Mouse (Mus musculus) stomach, postnatal 0 days (tissue): ENCODE results near the gene Mfsd6. TPM values are rescaled to one million over a fixed set of nuclear protein-coding genes. Genes with fewer than 3 reads are reported as not detected.

ENCODE experiments used
- ATAC-seq: fragments of 200-750 bp; cut with Nextera tagmentation; 2 replicates; pipeline ENCODE4 v1.8.0; 2017; ENCODE audit not compliant: low FRiP score, low TSS enrichment
- DNase-seq: peaks from one replicate; pipeline ENCODE4 v3.0.0-alpha.2; 2016; ENCODE audit warnings: low spot score
- H3K27ac ChIP-seq: fragments of 300-500 bp; sonication (generic); replicated peaks from 2 replicates; pipeline ENCODE4 v1.5.1; 2014; ENCODE audit warnings: mild to moderate bottlenecking, control low read depth
- H3K27me3 ChIP-seq: fragments of 300-500 bp; sonication (generic); 2 replicates; pipeline ENCODE4 v1.6.1; 2014; ENCODE audit warnings: low read length; ENCODE audit not compliant: control insufficient read depth, insufficient read depth
- H3K36me3 ChIP-seq: fragments of 300-500 bp; sonication (generic); 2 replicates; pipeline ENCODE4 v1.6.1; 2014; ENCODE audit warnings: low read length, mixed read lengths; ENCODE audit not compliant: control insufficient read depth, insufficient read depth
- H3K4me1 ChIP-seq: fragments of 300-500 bp; sonication (generic); replicated peaks from 2 replicates; pipeline ENCODE4 v1.6.1; 2014; ENCODE audit warnings: antibody characterized with exemption; ENCODE audit not compliant: control insufficient read depth, insufficient read depth
- H3K4me2 ChIP-seq: fragments of 300-500 bp; sonication (generic); replicated peaks from 2 replicates; pipeline ENCODE4 v1.6.1; 2014; ENCODE audit warnings: low read depth, mild to moderate bottlenecking, control low read depth, moderate library complexity
- H3K4me3 ChIP-seq: fragments of 300-500 bp; sonication (generic); 2 replicates; pipeline ENCODE4 v1.5.1; 2014; ENCODE audit warnings: low read depth, low read length, control low read depth
- H3K9ac ChIP-seq: fragments of 300-500 bp; sonication (generic); 2 replicates; pipeline ENCODE4 v1.6.1; 2014; ENCODE audit warnings: mild to moderate bottlenecking, low read length, control low read depth, mixed read lengths
- H3K9me3 ChIP-seq: fragments of 300-500 bp; sonication (generic); 2 replicates; pipeline ENCODE4 v1.6.1; 2016; ENCODE audit warnings: low read length; ENCODE audit not compliant: control insufficient read depth
- CTCF ChIP-seq: IDR thresholded peaks from 2 replicates; pipeline ENCODE4 v1.5.1; 2016; ENCODE audit warnings: antibody characterized with exemption, low read depth, mild to moderate bottlenecking, moderate library complexity
- EP300 ChIP-seq: optimal IDR thresholded peaks from 2 replicates; pipeline ENCODE3; 2016; ENCODE audit warnings: antibody characterized with exemption
- WGBS: fragments of 180-500 bp; shearing (Covaris S2); extraction: QIAGEN DNeasy Blood & Tissue Kit; methylation state at CpG from one replicate; pipeline ENCODE4 v1.1.7; 2014; 5-methylcytosine and 5-hydroxymethylcytosine counted together
- polyA plus RNA-seq: library from polyadenylated mRNA; unstranded; fragments of >200 nt; fragmentation: Nextera tagmentation; extraction: Ambion mirVana; gene quantifications from 2 replicates; pipeline ENCODE4 v1.2.1, GENCODE M21; 2015

The Mfsd6 gene
- polyA plus RNA-seq, 1 experiment from 2014 or later: 6.3 TPM

DNA sequence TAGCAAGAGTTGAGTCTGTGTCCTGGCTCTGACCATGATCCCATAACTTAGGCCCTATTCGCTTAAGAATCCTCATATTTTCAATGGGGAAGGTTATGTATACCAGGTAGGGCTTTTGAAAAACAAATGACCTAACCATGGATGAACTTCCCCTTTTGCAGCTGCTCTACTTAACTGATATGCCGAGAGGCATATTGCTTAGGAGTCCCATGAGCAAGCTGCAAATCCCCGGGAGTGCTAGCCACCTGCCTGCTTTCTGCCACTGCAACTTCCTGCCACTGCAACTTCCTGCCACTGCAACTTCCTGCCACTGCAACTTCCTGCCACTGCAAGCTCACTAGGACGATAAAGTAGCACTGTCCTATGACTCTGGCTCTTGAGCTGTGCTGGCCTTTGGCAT lies 72.1 kb downstream of the Mfsd6 start:
- ATAC-seq: no peak
- Histone ChIP-seq H3K9ac (no peak overlapping the region), H3K27me3 (no peaks in the 10 kb centered on the region), H3K27ac (no peak overlapping the region), H3K36me3 (peaks cover 3% of the 10 kb centered on the region; the same call in 1 of the 2 replicates), H3K4me3 (no peak overlapping the region), H3K9me3 (no peaks in the 10 kb centered on the region), H3K4me2 (no peak overlapping the region), H3K4me1 (no peaks in the 10 kb centered on the region)
- no peak for TF ChIP-seq CTCF
- TF ChIP-seq EP300: no peak
- no peak for DNase-seq
- 74% methylated on average over 4 of the region's 4 CpGs for WGBS

GRCm38 (mm10) chr1:52653366-52653765 lies 73.9 kb downstream of the Mfsd6 start:
- ATAC-seq: no peak
- DNase-seq: no peak
- peaks cover 3% of the 10 kb centered on the region; the same call in 1 of the 2 replicates for H3K36me3 ChIP-seq
- H3K4me1 ChIP-seq: no peaks in the 10 kb centered on the region
- no peaks in the 10 kb centered on the region for H3K27me3 ChIP-seq
- no peak overlapping the region for H3K27ac ChIP-seq
- H3K9me3 ChIP-seq: no peaks in the 10 kb centered on the region
- TF ChIP-seq CTCF (no peak), EP300 (no peak)
- no peak overlapping the region for H3K9ac ChIP-seq
- 92% methylated on average over 1 of the region's 1 CpGs for WGBS
- H3K4me2 ChIP-seq: no peak overlapping the region
- no peak overlapping the region for H3K4me3 ChIP-seq

DNA sequence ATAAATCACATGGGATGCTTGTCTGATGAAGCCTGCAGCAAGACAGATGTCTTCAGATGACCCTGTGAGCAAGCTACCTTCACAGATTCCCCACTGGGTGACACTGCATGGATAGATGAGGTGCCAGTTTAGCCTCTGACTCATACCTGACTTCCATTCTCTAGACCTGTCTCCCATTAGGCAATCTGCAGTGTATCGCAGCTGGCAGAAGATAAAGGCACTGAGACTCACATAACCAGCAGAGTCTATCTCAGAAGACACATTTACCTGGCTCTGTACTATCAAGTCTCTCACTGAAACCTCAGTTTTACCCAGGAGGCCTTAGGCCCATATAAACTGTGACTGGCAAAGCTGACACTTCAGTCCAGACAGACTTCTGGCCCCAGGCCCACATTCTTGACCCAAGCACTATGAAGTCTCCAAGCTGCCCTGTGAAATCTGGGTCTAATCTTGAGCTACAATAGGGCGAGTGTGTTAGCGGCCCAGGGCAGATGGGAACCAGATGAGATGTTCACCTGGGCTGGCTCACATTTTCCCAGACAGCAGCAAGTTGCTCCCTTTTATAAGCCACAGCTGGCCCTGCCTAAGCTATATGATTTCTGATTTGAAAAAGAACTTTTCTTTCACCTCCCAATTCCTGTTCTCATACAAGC lies 74.5 kb downstream of the Mfsd6 start:
- DNase-seq (no peak), ATAC-seq (no peak)
- no peak overlapping the region for H3K9ac ChIP-seq
- H3K27me3 ChIP-seq: no peaks in the 10 kb centered on the region
- H3K36me3 ChIP-seq: peaks cover 3% of the 10 kb centered on the region; the same call in 1 of the 2 replicates
- 65% methylated on average over 3 of the region's 3 CpGs for WGBS
- H3K4me1 ChIP-seq: no peaks in the 10 kb centered on the region
- H3K9me3 ChIP-seq: no peaks in the 10 kb centered on the region
- TF ChIP-seq EP300 (no peak), CTCF (no peak)
- H3K27ac ChIP-seq: no peak overlapping the region
- no peak overlapping the region for H3K4me2 ChIP-seq
- no peak overlapping the region for H3K4me3 ChIP-seq

DNA sequence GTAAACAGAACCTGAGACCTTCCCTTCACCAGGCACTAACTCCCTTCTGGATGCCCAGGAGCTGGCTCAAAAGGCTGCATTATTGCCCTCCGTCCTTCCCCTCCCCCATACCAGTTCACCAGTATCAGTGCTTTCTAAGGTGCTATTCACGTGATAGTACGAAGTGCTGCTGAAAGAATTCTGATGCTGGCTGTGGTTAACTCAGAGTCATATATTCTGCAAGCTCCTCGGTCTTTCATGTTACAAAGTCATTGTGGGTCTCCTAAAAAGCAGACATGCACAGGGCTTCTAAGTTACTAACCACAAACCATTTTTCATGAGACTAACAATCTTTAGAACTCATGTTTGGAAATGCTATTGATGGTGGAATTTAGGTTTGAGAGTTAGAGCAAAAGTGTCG lies 77.2 kb downstream of the Mfsd6 start:
- H3K9ac ChIP-seq: no peak overlapping the region
- no peaks in the 10 kb centered on the region for H3K27me3 ChIP-seq
- H3K36me3 ChIP-seq: no peaks in the 10 kb centered on the region
- no peak for DNase-seq
- no peaks in the 10 kb centered on the region for H3K4me1 ChIP-seq
- H3K4me2 ChIP-seq: no peak overlapping the region
- TF ChIP-seq EP300 (no peak), CTCF (no peak)
- H3K4me3 ChIP-seq: no peak overlapping the region
- WGBS: 83% methylated on average over 5 of the region's 5 CpGs
- no peaks in the 10 kb centered on the region for H3K9me3 ChIP-seq
- H3K27ac ChIP-seq: no peak overlapping the region
- ATAC-seq: no peak

- Histone ChIP-seq H3K36me3 (no peaks in the 10 kb centered on the region; the same call in 1 of the 2 replicates), H3K4me2 (no peak overlapping the region), H3K4me3 (no peak overlapping the region), H3K4me1 (no peaks in the 10 kb centered on the region), H3K27me3 (no peaks in the 10 kb centered on the region), H3K9me3 (no peaks in the 10 kb centered on the region), H3K9ac (no peak overlapping the region), H3K27ac (no peak overlapping the region)
- ATAC-seq: peak; percentile 81; the same call in 1 of the 2 replicates
- no peak for TF ChIP-seq EP300
- peak; percentile 85 for TF ChIP-seq CTCF
- DNase-seq: peak; percentile 83
- 70% methylated on average over 11 of the region's 11 CpGs for WGBS
Measured at GRCm38 (mm10) chr1:52648153-52649027, 78.9 kb downstream of the Mfsd6 start.

GRCm38 (mm10) chr1:52640736-52641135 lies 86.5 kb downstream of the Mfsd6 start:
- Histone ChIP-seq H3K4me1 (no peaks in the 10 kb centered on the region), H3K36me3 (no peaks in the 10 kb centered on the region; the same call in 1 of the 2 replicates), H3K4me3 (no peak overlapping the region), H3K4me2 (no peak overlapping the region), H3K27ac (no peak overlapping the region), H3K9me3 (no peaks in the 10 kb centered on the region), H3K27me3 (no peaks in the 10 kb centered on the region), H3K9ac (no peak overlapping the region)
- DNase-seq (no peak), ATAC-seq (no peak)
- 65% methylated on average over 4 of the region's 4 CpGs for WGBS
- TF ChIP-seq EP300: no peak
